Mouse (Mus musculus) intestine, postnatal 0 days (tissue): ENCODE measurements around the gene Htt. TPM values are rescaled to one million over a fixed set of nuclear protein-coding genes. Genes with fewer than 3 reads are reported as not detected.

Experiments used
- ATAC-seq: fragments of 200-750 bp; cut with Nextera tagmentation; 2 replicates; pipeline ENCODE4 v1.8.0; 2017; ENCODE audit warnings: mild to moderate bottlenecking, moderate TSS enrichment, moderate library complexity
- H3K27ac ChIP-seq: fragments of 300-500 bp; sonication (generic); 2 replicates; pipeline ENCODE4 v1.5.1; 2014; ENCODE audit warnings: mild to moderate bottlenecking, low read depth, low read length, moderate library complexity
- H3K27me3 ChIP-seq: fragments of 300-500 bp; sonication (generic); replicated peaks from 2 replicates; pipeline ENCODE4 v1.6.1; 2014; ENCODE audit warnings: low read length, mixed read lengths; ENCODE audit not compliant: control insufficient read depth, insufficient read depth
- H3K36me3 ChIP-seq: fragments of 300-500 bp; sonication (generic); 2 replicates; pipeline ENCODE4 v1.6.1; 2014; ENCODE audit warnings: mild to moderate bottlenecking, moderate library complexity; ENCODE audit not compliant: control insufficient read depth, insufficient read depth
- H3K4me1 ChIP-seq: fragments of 300-500 bp; sonication (generic); replicated peaks from 2 replicates; pipeline ENCODE4 v1.6.1; 2014; ENCODE audit warnings: antibody characterized with exemption, low read length, mixed read lengths; ENCODE audit not compliant: control insufficient read depth, insufficient read depth
- H3K4me2 ChIP-seq: fragments of 300-500 bp; sonication (generic); replicated peaks from 2 replicates; pipeline ENCODE4 v1.6.1; 2014; ENCODE audit warnings: low read depth, mild to moderate bottlenecking, moderate library complexity
- H3K4me3 ChIP-seq: fragments of 300-500 bp; sonication (generic); 2 replicates; pipeline ENCODE4 v1.5.1; 2014; ENCODE audit warnings: low read depth, low read length
- H3K9ac ChIP-seq: fragments of 300-500 bp; sonication (generic); 2 replicates; pipeline ENCODE4 v1.6.1; 2014; ENCODE audit warnings: mild to moderate bottlenecking, low read depth, low read length
- H3K9me3 ChIP-seq: fragments of 300-500 bp; sonication (generic); 2 replicates; pipeline ENCODE4 v1.6.1; 2016; ENCODE audit warnings: mixed run types; ENCODE audit not compliant: control insufficient read depth
- CTCF ChIP-seq: sonication (generic); IDR thresholded peaks from 2 replicates; pipeline ENCODE4 v1.5.1; 2016; ENCODE audit warnings: low read depth, mild to moderate bottlenecking, control low read depth, antibody characterized with exemption, moderate library complexity
- WGBS: fragments of 180-500 bp; shearing (Covaris S2); extraction: QIAGEN DNeasy Blood & Tissue Kit; methylation state at CpG from one replicate; pipeline ENCODE4 v1.1.7; 2014; 5-methylcytosine and 5-hydroxymethylcytosine counted together
- polyA plus RNA-seq: library from polyadenylated mRNA; unstranded; fragments of >200 nt; fragmentation: Nextera tagmentation; extraction: Ambion mirVana; gene quantifications from 2 replicates; pipeline ENCODE4 v1.2.1, GENCODE M21; 2015

The Htt gene
- polyA plus RNA-seq, 1 experiment from 2014 or later = 3.7 TPM

- Histone ChIP-seq H3K36me3 (peaks cover 78% of the 10 kb centered on the region), H3K9ac (no peak overlapping the region), H3K4me1 (no peaks in the 10 kb centered on the region), H3K27me3 (no peaks in the 10 kb centered on the region), H3K4me3 (no peak overlapping the region), H3K4me2 (no peak overlapping the region), H3K9me3 (no peaks in the 10 kb centered on the region), H3K27ac (no peak overlapping the region)
- peak; percentile 48 for TF ChIP-seq CTCF
- WGBS = 85% methylated on average over 5 of the region's 5 CpGs
- no peak for ATAC-seq
Measured at GRCm38 (mm10) chr5:34902811-34903385, 141.4 kb downstream of the Htt start.

DNA sequence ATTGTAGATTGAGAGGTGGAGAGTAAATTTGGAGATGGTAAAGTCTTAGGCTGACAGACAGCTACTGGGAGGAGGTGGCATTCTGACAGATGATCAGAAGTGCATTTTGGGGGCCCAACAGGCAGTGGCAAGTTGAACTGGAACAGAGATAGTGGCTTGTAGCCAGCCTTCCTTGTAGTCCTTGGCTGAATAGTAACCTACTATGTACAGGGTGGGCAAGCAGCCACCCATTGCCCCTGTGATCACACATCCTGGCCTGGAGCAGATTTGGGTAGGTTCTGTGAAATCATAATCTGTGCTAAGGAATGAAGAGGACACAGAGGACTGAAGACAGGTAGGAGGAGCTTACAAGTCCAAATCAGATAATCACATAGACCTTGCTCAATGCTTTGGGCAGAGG is 142.9 kb downstream of the Htt start:
- Histone ChIP-seq H3K9ac (no peak overlapping the region), H3K27ac (no peak overlapping the region), H3K4me1 (no peaks in the 10 kb centered on the region), H3K4me3 (no peak overlapping the region), H3K4me2 (no peak overlapping the region), H3K36me3 (peaks cover 78% of the 10 kb centered on the region), H3K27me3 (no peaks in the 10 kb centered on the region), H3K9me3 (no peaks in the 10 kb centered on the region)
- no peak for TF ChIP-seq CTCF
- ATAC-seq = no peak

DNA sequence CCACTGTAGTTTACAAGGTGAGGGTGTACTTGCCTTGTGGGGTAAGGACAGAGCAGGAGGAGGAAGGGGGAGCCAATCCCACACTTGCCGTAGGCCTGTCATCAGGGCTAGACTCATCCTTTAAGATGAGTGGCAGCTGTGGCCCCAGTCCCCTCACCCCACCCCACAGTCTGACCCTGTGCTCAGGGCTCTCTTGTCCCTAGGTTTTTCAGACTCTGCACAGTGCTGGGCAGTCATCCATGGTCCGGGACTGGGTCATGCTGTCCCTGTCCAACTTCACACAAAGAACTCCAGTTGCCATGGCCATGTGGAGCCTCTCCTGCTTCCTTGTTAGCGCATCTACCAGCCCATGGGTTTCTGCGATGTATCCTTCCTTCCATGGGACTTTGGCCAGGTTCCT is 145.7 kb downstream of the Htt start:
- no peak for TF ChIP-seq CTCF

DNA sequence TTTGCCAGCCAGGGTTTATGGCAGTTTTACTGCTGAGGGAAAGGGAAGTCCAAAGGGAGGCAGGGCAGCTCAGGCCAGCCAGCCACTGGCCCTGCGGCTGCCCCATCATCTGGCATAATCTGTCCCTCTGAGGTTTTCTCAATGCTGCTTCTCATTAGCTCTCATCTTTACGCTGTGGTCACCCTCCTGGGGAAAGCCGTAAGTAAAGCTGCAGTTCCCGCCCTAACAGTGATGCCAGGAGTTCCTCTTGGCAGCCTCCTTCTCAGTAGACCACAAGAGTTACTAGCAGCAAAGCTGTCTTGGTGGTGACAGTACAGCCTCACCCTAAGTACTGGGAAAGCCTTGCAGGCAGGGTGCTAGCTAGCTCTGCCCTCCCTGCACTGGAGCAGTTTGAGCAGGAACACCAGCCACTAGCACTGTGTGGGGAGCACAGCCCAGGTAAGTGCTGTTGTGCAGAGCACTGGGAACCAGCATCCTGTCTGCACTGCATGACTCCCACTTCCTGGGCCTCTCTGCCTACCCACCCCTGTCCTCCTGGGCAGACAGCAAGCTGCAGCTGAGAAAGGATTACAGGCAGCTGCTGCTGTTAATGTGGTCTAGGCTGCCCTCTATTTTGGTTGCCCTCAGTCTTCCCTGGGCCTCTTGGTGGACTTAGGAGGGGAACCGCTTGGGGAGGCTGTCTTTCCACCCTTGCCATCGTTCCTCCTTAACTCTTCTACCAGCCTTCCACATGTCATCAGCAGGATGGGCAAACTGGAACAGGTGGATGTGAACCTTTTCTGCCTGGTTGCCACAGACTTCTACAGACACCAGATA is 146.6 kb downstream of the Htt start, which contains the start of gene Msantd1:
Gene Msantd1, plus strand, starts transcription at position 103 of the 816 bp plus-strand sequence.
- TF ChIP-seq CTCF = no peak
- Histone ChIP-seq H3K27ac (no peak within 1 kb of the TSS), H3K9ac (no peak within 1 kb of the TSS), H3K36me3 (peaks cover 55% of the 10 kb centered on the region), H3K27me3 (no peaks in the 10 kb centered on the region), H3K4me1 (no peaks in the 10 kb centered on the region), H3K4me2 (no peak within 1 kb of the TSS), H3K9me3 (no peaks in the 10 kb centered on the region), H3K4me3 (no peak within 1 kb of the TSS)
- WGBS = 84% methylated on average over 6 of the region's 6 CpGs
- ATAC-seq = no peak

More for the DNA sequence above, 145.7 kb downstream of the Htt start:
- no peak for ATAC-seq
- no peak overlapping the region for H3K27ac ChIP-seq
- no peak overlapping the region for H3K9ac ChIP-seq
- WGBS = 91% methylated on average over 4 of the region's 4 CpGs
- H3K36me3 ChIP-seq = peaks cover 58% of the 10 kb centered on the region
- no peaks in the 10 kb centered on the region for H3K4me1 ChIP-seq
- H3K27me3 ChIP-seq = no peaks in the 10 kb centered on the region
- no peak overlapping the region for H3K4me2 ChIP-seq
- H3K9me3 ChIP-seq = no peaks in the 10 kb centered on the region
- no peak overlapping the region for H3K4me3 ChIP-seq

DNA sequence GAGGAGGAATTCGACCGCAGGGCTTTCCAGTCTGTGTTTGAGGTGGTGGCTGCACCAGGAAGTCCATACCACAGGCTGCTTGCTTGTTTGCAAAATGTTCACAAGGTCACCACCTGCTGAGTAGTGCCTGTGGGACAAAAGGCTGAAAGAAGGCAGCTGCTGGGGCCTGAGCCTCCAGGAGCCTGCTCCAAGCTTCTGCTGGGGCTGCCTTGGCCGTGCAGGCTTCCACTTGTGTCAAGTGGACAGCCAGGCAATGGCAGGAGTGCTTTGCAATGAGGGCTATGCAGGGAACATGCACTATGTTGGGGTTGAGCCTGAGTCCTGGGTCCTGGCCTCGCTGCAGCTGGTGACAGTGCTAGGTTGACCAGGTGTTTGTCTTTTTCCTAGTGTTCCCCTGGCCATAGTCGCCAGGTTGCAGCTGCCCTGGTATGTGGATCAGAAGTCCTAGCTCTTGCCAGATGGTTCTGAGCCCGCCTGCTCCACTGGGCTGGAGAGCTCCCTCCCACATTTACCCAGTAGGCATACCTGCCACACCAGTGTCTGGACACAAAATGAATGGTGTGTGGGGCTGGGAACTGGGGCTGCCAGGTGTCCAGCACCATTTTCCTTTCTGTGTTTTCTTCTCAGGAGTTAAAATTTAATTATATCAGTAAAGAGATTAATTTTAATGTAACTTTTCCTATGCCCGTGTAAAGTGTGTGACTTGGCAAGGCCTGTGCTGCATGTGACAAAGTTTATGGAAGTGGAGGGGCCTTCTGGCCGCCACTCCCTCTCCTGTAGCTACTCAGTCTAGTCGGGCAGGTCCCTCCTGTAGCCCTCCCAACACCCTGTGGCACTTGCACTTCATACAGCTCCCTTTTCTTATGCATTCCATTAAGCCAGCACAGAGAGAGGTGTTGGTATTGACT is 147.4 kb downstream of the Htt start:
- no peaks in the 10 kb centered on the region for H3K4me1 ChIP-seq
- H3K9me3 ChIP-seq = no peaks in the 10 kb centered on the region
- 62% methylated on average over 9 of the region's 9 CpGs for WGBS
- no peak overlapping the region for H3K27ac ChIP-seq
- H3K27me3 ChIP-seq = no peaks in the 10 kb centered on the region
- H3K36me3 ChIP-seq = peaks cover 57% of the 10 kb centered on the region
- no peak for TF ChIP-seq CTCF
- H3K4me2 ChIP-seq = no peak overlapping the region
- H3K4me3 ChIP-seq = no peak overlapping the region
- 0 out of 2 replicates have a peak, but pooled peaks have one; percentile 12 for ATAC-seq
- no peak overlapping the region for H3K9ac ChIP-seq
